Mouse (Mus musculus) ES-Bruce4 (cell line): ENCODE measurements around the gene Tmem139. TPM values are rescaled to one million over a fixed set of nuclear protein-coding genes. Genes with fewer than 3 reads are reported as not detected.

Experiments
- H3K27ac ChIP-seq: 2 replicates; pipeline ENCODE4 v1.5.1; 2012; ENCODE audit warnings: low read length, inconsistent platforms; ENCODE audit not compliant: insufficient read depth
- H3K27me3 ChIP-seq: 2 replicates; pipeline ENCODE4 v1.6.1; 2012; ENCODE audit warnings: mild to moderate bottlenecking, low read length, inconsistent platforms; ENCODE audit not compliant: control insufficient read depth, poor library complexity, insufficient read depth, severe bottlenecking
- H3K36me3 ChIP-seq: 2 replicates; pipeline ENCODE4 v1.6.1; 2012; ENCODE audit warnings: inconsistent platforms, mild to moderate bottlenecking, low read length, moderate library complexity; ENCODE audit not compliant: control insufficient read depth, poor library complexity, insufficient read depth, severe bottlenecking
- H3K4me1 ChIP-seq: one replicate; pipeline ENCODE4 v1.8.1; 2011; ENCODE audit warnings: low read length; ENCODE audit not compliant: control insufficient read depth, insufficient read depth
- H3K4me3 ChIP-seq: 2 replicates; pipeline ENCODE4 v1.5.1; 2011; ENCODE audit warnings: low read depth, mild to moderate bottlenecking, low read length
- H3K9ac ChIP-seq: 2 replicates; pipeline ENCODE4 v1.6.1; 2012; ENCODE audit warnings: low read depth, mild to moderate bottlenecking, inconsistent platforms; ENCODE audit not compliant: poor library complexity, severe bottlenecking
- H3K9me3 ChIP-seq: replicated peaks from 2 replicates; pipeline ENCODE4 v1.6.1; 2012; ENCODE audit warnings: mild to moderate bottlenecking, low read length, inconsistent platforms; ENCODE audit not compliant: control insufficient read depth, poor library complexity, insufficient read depth, severe bottlenecking
- CTCF ChIP-seq: IDR thresholded peaks from one replicate; pipeline ENCODE4 v1.8.1; 2011; ENCODE audit warnings: low read depth, low read length
- EP300 ChIP-seq: IDR thresholded peaks from 2 replicates; pipeline ENCODE4 v1.6.1; 2011; ENCODE audit warnings: low read depth, low read length; ENCODE audit not compliant: insufficient read depth
- POLR2A ChIP-seq: IDR thresholded peaks from one replicate; pipeline ENCODE4 v1.8.1; 2011; ENCODE audit warnings: low read length; ENCODE audit not compliant: insufficient read depth
- polyA plus RNA-seq: library from polyadenylated mRNA; stranded (reverse); fragments of >200 nt; gene quantifications from 2 replicates; pipeline ENCODE4 v1.2.4, GENCODE M21; 2011; ENCODE audit warnings: low read depth; ENCODE audit not compliant: missing spikeins, insufficient read depth, insufficient read length

Gene Tmem139
- polyA plus RNA-seq, 1 experiment: 1.9 TPM

- Histone ChIP-seq H3K4me1 (no peaks in the 10 kb centered on the region), H3K27me3 (no peaks in the 10 kb centered on the region), H3K9ac (no peak overlapping the region), H3K9me3 (no peaks in the 10 kb centered on the region), H3K36me3 (no peaks in the 10 kb centered on the region), H3K27ac (no peak overlapping the region), H3K4me3 (no peak overlapping the region)
- TF ChIP-seq EP300: no peak
- TF ChIP-seq POLR2A: no peak
- TF ChIP-seq CTCF: no peak
Measured at GRCm38 (mm10) chr6:42247981-42248380, 13.8 kb upstream of the Tmem139 start.

DNA sequence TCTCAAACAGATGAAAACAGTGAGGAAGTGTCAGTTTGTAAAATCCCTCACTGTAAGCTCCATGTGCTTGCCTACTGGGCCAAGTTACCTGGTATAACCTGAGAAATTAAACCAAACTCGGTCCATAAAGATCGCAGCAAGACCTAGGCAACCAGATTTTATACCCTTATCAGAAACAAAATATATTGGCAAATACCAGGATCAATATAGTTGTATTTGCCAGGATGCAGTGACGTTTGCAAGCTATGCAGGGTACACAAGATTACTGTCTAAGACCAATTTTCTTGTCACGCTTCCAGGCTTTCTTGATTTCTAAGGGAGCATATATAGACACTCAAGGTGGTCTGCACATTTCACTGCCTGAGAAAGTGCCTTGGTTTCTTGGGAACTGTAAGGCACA, 10.0 kb upstream of the Tmem139 start:
- Histone ChIP-seq H3K9ac (no peak overlapping the region), H3K36me3 (no peaks in the 10 kb centered on the region), H3K4me1 (peaks cover 2% of the 10 kb centered on the region), H3K4me3 (no peak overlapping the region), H3K9me3 (no peaks in the 10 kb centered on the region), H3K27me3 (no peaks in the 10 kb centered on the region), H3K27ac (no peak overlapping the region)
- TF ChIP-seq CTCF: no peak
- no peak for TF ChIP-seq EP300
- no peak for TF ChIP-seq POLR2A

- Histone ChIP-seq H3K27ac (no peak overlapping the region), H3K4me3 (no peak overlapping the region), H3K27me3 (no peaks in the 10 kb centered on the region), H3K9ac (no peak overlapping the region), H3K36me3 (no peaks in the 10 kb centered on the region), H3K4me1 (peaks cover 2% of the 10 kb centered on the region), H3K9me3 (no peaks in the 10 kb centered on the region)
- TF ChIP-seq CTCF (no peak), EP300 (no peak), POLR2A (no peak)
Measured at GRCm38 (mm10) chr6:42253103-42253502, 8.7 kb upstream of the Tmem139 start.

DNA sequence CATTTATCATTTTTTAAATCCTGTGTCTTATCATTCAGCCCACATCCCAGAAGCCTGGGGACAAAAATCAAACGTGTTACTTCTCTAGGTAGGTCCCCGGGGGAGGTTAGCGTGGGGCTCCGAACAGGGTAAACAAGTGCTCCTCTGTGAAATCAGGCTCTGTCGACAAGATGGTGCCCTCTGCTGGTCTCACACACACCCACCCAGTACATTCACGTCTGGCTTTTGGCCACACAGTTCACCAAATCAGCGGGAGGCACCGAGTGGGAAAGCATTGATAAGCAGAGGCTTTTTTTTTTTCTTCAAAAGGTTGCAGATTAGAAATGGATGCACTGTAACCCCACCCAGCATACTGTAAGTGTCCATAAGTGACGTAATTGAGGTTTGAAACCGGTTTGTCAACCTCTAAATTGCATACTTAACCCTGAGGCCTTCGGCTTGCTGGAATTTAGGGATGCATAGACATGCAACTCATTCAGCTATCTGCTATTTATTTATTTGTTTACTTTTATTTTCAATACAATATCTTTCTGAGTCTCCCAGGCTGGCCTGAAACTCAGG, 4.4 kb upstream of the Tmem139 start:
- Histone ChIP-seq H3K27me3 (no peaks in the 10 kb centered on the region), H3K4me1 (peaks cover 6% of the 10 kb centered on the region), H3K4me3 (no peak overlapping the region), H3K27ac (no peak overlapping the region), H3K9ac (no peak overlapping the region), H3K36me3 (no peaks in the 10 kb centered on the region), H3K9me3 (no peaks in the 10 kb centered on the region)
- TF ChIP-seq CTCF (peak; percentile 80), POLR2A (no peak), EP300 (0 out of 2 replicates have a peak, but pooled peaks have one; percentile 43)

DNA sequence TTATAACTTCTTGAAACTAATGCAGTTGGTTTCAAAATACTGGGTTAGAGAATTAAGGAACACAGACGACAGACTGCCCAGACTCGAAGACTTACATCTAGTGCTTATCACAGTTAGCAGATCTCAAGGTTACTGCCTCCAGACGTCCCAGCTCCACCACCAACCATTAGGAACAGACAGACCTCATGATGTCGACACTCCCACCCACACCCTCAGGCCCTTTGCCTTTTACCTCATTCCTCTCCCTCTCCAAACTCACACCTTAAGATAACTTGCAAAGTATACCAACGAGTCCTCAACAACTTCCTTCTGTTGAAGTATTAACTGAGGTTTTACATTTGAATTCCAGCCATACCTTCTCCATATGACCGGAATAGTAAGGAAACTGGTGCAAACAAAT, 1.3 kb upstream of the Tmem139 start:
- H3K4me3 ChIP-seq: no peak overlapping the region
- TF ChIP-seq CTCF: no peak
- TF ChIP-seq POLR2A: no peak
- TF ChIP-seq EP300: no peak

DNA sequence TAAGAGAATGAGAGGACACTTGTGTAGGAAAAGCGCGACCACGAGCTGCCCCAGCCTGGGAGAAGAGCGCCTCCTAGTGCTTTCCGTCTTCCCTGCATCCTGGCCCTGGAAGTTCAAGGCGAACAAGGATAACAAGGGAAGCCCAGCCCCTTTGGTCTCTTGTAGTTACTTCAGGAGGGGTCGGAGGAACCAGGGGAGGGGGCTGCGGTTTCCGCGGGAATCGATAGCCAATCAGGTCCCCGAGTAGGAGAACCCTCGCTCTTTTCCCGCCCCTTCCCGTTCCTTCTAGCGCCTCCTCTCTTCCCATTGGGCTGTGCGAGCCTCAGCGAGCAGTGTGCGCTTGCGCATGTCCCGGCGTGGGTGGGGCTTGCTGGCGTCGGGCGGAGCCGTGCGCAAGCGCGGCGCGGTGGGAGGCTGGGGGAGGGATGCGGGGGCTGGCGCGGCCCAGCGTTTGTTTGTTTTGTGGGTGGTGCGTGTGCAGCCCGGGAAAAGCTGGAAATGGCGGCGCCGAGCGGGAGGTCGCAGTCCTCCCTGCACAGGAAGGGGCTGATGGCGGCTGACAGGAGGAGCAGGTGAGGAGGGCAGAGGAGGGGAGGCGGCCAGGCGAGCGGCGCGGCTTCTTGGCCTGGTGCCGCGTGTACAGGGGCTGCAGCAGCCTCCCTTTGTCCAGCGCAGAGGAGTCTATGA, 3.0 kb downstream of the Tmem139 start, which contains the start of gene Casp2:
Casp2 (plus strand) TSS at position 360 of the 687 bp plus-strand sequence.
- Histone ChIP-seq H3K9me3 (no peaks in the 10 kb centered on the region), H3K36me3 (peaks cover 30% of the 10 kb centered on the region), H3K4me3 (peak within 1 kb of the TSS; percentile 76), H3K27me3 (no peaks in the 10 kb centered on the region), H3K4me1 (peaks cover 3% of the 10 kb centered on the region), H3K27ac (0 out of 2 replicates have a peak within 1 kb of the TSS, but pooled peaks have one; percentile 0), H3K9ac (peak within 1 kb of the TSS; percentile 79)
- TF ChIP-seq POLR2A (no peak), CTCF (peak; percentile 93)

More for the DNA sequence above, 1.3 kb upstream of the Tmem139 start:
- no peaks in the 10 kb centered on the region for H3K36me3 ChIP-seq
- no peaks in the 10 kb centered on the region for H3K9me3 ChIP-seq
- H3K27me3 ChIP-seq: no peaks in the 10 kb centered on the region
- no peak overlapping the region for H3K9ac ChIP-seq
- peaks cover 6% of the 10 kb centered on the region for H3K4me1 ChIP-seq
- H3K27ac ChIP-seq: no peak overlapping the region
